Mouse (Mus musculus) frontal cortex, adult (tissue): Measurements from ENCODE around the gene Mrpl32.

ENCODE experiments used
- ATAC-seq: cut with Nextera tagmentation; 2 replicates; pipeline ENCODE4 v1.9.2; 2017; ENCODE audit warnings: mild to moderate bottlenecking, moderate library complexity, mixed read lengths; ENCODE audit not compliant: low TSS enrichment

Gene Mrpl32

GRCm38 (mm10) chr13:14612926-14613529, at the start of gene Mrpl32, which contains the start of gene Psma2:
Gene Mrpl32, minus strand, starts transcription at chr13:14613165.
Gene Psma2, plus strand, starts transcription at chr13:14613240.
- peak; percentile 97 for ATAC-seq

- peak; percentile 90 for ATAC-seq
Observed at GRCm38 (mm10) chr13:14649301-14649700, 36.3 kb upstream of the Mrpl32 start.

- ATAC-seq, result no peak
Observed at GRCm38 (mm10) chr13:14639998-14640397, 27.0 kb upstream of the Mrpl32 start.

- peak; percentile 97 for ATAC-seq
Observed at GRCm38 (mm10) chr13:14629726-14630641, 17.0 kb upstream of the Mrpl32 start, which contains the start of gene AW209491. Gene AW209491, plus strand, starts transcription at chr13:14630154.

- ATAC-seq, result peak; percentile 83
Observed at GRCm38 (mm10) chr13:14618724-14619123, 5.8 kb upstream of the Mrpl32 start.

GRCm38 (mm10) chr13:14613553-14613952, 588 bp upstream of the Mrpl32 start:
- ATAC-seq, result no peak

GRCm38 (mm10) chr13:14612463-14612862, 502 bp downstream of the Mrpl32 start:
- no peak for ATAC-seq

GRCm38 (mm10) chr13:14607616-14608015, 5.3 kb downstream of the Mrpl32 start:
- ATAC-seq, result 0 out of 2 replicates have a peak, but pooled peaks have one; percentile 29

GRCm38 (mm10) chr13:14602744-14603143, 10.2 kb downstream of the Mrpl32 start:
- peak; percentile 62 for ATAC-seq

GRCm38 (mm10) chr13:14580392-14580791, 32.6 kb downstream of the Mrpl32 start:
- ATAC-seq, result peak; percentile 52; the same call in 1 of the 2 replicates

GRCm38 (mm10) chr13:14574128-14574527, 38.8 kb downstream of the Mrpl32 start:
- no peak for ATAC-seq

- no peak for ATAC-seq
Observed at GRCm38 (mm10) chr13:14561336-14561735, 51.6 kb downstream of the Mrpl32 start.
